Mouse (Mus musculus): Measurements from ENCODE around the gene Actl6b. TPM values are rescaled to one million over a fixed set of nuclear protein-coding genes. Genes with fewer than 3 reads are reported as not detected.

The Actl6b gene
- polyA plus RNA-seq, 1 experiment from 2014 or later: not detected

DNA sequence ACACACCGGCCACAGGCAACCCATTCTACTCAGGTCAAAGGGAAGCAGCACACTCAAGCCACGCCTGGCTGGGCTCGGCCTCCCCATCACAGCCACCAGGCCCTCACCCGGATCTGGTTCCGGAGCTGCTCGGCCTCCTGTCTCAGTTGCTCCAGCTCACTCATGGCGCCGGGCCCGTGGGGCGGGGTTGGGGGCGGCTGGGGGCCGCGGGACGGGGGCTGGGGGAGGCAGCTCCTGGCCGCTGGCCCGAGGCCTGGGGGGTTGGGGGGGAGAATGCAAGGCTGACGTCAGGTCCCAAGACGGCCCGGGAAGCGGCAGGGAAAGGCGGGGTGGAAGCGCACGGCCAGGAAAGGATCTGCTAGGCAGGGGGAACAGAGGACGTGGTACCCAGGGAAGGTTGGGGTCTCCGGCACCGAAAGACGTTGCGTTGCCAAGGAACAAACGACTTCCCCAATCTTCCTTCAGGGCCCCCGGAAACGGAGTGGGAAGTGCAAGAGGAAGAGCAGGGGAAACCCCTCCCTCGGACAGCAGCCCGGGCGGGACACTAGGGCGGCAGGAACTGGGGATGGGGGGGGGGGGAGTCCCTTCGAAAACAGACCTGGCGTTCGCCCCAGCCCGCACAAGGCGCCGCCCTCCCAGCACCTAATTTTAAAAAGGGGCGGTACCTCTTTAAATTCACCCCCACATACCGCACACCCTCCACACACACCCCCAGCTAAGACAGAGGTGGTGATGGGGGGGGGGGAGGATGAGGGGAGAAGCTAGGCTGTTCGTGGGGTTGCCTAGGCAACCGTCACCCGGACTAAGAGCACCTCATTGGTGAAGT lies 22.5 kb upstream of the Actl6b start:
- Histone ChIP-seq H3K4me1 (ENCODE audit: insufficient read depth) (peaks cover 16% of the 10 kb centered on the region), H3K9me3 (ENCODE audit: low read length) (no peaks in the 10 kb centered on the region)
- 5% methylated on average over 44 of the region's 46 CpGs for WGBS (ENCODE audit: insufficient replicate concordance)

DNA sequence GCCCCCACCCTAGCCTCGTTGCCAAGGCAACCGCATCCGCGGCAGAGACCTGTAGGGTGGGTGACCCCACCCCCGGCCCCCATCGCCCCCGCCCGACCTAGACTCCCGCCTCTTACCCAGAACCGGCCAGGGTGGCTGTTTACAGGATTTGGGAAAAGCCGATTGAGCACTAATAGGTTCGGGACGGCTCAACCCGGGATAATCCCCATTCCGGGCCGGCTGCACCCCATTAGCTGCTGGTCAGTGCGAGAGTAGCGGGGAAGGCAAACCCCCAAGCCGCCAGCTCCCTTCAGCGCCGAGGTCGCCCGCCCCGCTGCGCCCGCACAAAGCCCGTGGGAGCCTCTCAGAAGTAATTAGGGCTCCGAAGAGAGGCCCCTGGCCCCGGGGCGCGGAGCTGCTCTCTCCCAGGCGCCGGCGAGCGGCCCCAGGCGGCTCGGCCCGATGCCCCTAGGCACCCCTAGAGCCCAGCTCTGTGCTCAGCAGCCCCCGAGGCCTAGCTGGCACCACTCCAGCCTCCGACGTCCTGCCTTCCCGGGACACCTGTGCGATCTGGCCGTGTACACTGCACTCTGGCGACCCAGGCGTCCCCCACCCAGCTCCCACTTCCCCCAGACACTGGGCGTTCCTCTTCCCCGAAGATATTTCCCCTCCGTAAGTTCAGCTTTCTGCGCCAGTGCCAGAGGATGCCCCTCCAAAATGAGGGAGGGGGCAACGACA lies 21.7 kb upstream of the Actl6b start:
- Histone ChIP-seq H3K9ac (replicated peaks) (peak overlapping the region; percentile 92), H3K36me3 (replicated peaks; ENCODE audit: insufficient read depth, low read length) (peaks cover 38% of the 10 kb centered on the region), H3K4me2 (ENCODE audit: low read depth, low read length) (peak overlapping the region; percentile 90), H3K9me3 (ENCODE audit: low read length) (no peaks in the 10 kb centered on the region), H3K27me3 (ENCODE audit: insufficient read depth, low read length) (no peaks in the 10 kb centered on the region), H3K4me3 (ENCODE audit: low read depth, low read length) (peak overlapping the region; percentile 96), H3K27ac (ENCODE audit: low read depth) (peak overlapping the region; percentile 94), H3K4me1 (ENCODE audit: insufficient read depth) (peaks cover 12% of the 10 kb centered on the region)
- WGBS (ENCODE audit: insufficient replicate concordance): under 1% methylated on average over 45 of the region's 51 CpGs
- peak; percentile 2; the same call in 1 of the 2 replicates for ATAC-seq
- peak; percentile 73 for DNase-seq
- TF ChIP-seq CTCF (IDR thresholded peaks at IDR 0.05; ENCODE audit: low read depth) (no peak), EP300 (IDR thresholded peaks at IDR 0.05; ENCODE audit: low read depth) (no peak)

More for the DNA sequence above, 22.5 kb upstream of the Actl6b start:
- H3K27ac ChIP-seq (ENCODE audit: low read depth): peak overlapping the region; percentile 94
- H3K36me3 ChIP-seq (replicated peaks; ENCODE audit: insufficient read depth, low read length): peaks cover 45% of the 10 kb centered on the region
- ATAC-seq (peak; percentile 7; the same call in 1 of the 2 replicates), DNase-seq (peak; percentile 74)
- no peaks in the 10 kb centered on the region for H3K27me3 ChIP-seq (ENCODE audit: insufficient read depth, low read length)
- H3K9ac ChIP-seq (replicated peaks): peak overlapping the region; percentile 92
- H3K4me2 ChIP-seq (ENCODE audit: low read depth, low read length): peak overlapping the region; percentile 90
- H3K4me3 ChIP-seq (ENCODE audit: low read depth, low read length): peak overlapping the region; percentile 96
- TF ChIP-seq EP300 (IDR thresholded peaks at IDR 0.05; ENCODE audit: low read depth) (no peak), CTCF (IDR thresholded peaks at IDR 0.05; ENCODE audit: low read depth) (no peak)

DNA sequence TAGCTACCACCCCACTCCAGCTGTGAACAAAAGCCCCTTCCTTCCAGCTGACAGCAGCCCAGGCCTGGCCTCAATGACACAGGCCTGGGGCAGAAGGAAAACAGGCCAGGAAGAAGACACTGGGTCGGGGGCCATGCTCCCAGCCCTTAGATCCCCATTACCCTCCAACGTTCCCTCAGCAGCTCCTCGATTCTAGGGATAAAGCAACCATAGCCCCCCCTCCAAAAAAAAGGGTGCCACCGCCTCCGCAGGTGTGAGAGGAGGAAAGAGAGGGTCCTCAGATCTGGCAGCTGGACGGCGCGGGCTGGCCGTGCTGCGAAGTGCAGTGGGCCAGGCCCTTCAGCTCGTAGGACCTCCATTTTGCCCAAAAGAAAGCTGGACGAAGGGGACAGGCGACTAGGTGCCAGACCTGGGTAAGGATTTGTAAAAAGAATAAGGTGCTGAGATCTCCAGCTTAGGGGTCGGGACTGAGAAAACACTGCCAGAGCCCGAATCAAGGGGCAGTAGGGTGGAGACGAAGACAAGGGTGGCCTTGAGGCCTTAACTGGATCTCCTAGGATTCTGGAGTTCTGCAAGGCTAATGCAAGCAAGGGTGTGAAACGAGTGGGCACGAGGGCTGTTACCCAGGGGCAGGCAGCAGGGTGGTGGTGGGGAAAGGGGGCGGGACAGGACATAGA lies 21.0 kb upstream of the Actl6b start:
- H3K27ac ChIP-seq (ENCODE audit: low read depth): peak overlapping the region; percentile 94
- H3K4me3 ChIP-seq (ENCODE audit: low read depth, low read length): peak overlapping the region; percentile 96
- no peaks in the 10 kb centered on the region for H3K27me3 ChIP-seq (ENCODE audit: insufficient read depth, low read length)
- ATAC-seq (no peak), DNase-seq (peak; percentile 51)
- H3K36me3 ChIP-seq (replicated peaks; ENCODE audit: insufficient read depth, low read length): peaks cover 32% of the 10 kb centered on the region
- peak overlapping the region; percentile 92 for H3K9ac ChIP-seq (replicated peaks)
- peak overlapping the region; percentile 90 for H3K4me2 ChIP-seq (ENCODE audit: low read depth, low read length)
- H3K4me1 ChIP-seq (ENCODE audit: insufficient read depth): peaks cover 12% of the 10 kb centered on the region
- under 1% methylated on average over 19 of the region's 19 CpGs for WGBS (ENCODE audit: insufficient replicate concordance)
- no peaks in the 10 kb centered on the region for H3K9me3 ChIP-seq (ENCODE audit: low read length)
- TF ChIP-seq CTCF (IDR thresholded peaks at IDR 0.05; ENCODE audit: low read depth) (no peak), EP300 (IDR thresholded peaks at IDR 0.05; ENCODE audit: low read depth) (no peak)

DNA sequence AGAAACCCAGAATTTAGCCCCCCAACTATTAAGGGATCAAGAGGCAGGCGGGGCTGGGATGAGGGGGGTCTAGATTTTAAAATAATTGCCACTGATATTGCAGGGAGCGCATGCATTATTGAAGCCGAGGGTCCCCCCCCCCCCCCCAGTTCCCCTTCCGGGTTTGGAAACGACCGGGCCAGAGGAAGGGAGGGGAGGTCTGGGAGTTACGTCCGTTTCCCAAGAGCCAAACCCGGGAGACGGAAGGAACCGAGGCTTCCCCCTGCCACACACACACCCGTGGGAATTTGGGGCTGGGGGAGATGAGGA lies 20.6 kb upstream of the Actl6b start:
- TF ChIP-seq EP300 (IDR thresholded peaks at IDR 0.05; ENCODE audit: low read depth): no peak
- no peak for TF ChIP-seq CTCF (IDR thresholded peaks at IDR 0.05; ENCODE audit: low read depth)
- WGBS (ENCODE audit: insufficient replicate concordance): 0% methylated on average over 10 of the region's 12 CpGs
- peak overlapping the region; percentile 90 for H3K4me2 ChIP-seq (ENCODE audit: low read depth, low read length)
- peaks cover 27% of the 10 kb centered on the region for H3K36me3 ChIP-seq (replicated peaks; ENCODE audit: insufficient read depth, low read length)
- ATAC-seq (peak; percentile 43), DNase-seq (no peak)
- peak overlapping the region; percentile 92 for H3K9ac ChIP-seq (replicated peaks)
- H3K4me3 ChIP-seq (ENCODE audit: low read depth, low read length): peak overlapping the region; percentile 96
- peak overlapping the region; percentile 94 for H3K27ac ChIP-seq (ENCODE audit: low read depth)
- no peaks in the 10 kb centered on the region for H3K9me3 ChIP-seq (ENCODE audit: low read length)
- H3K27me3 ChIP-seq (ENCODE audit: insufficient read depth, low read length): no peaks in the 10 kb centered on the region
- peaks cover 12% of the 10 kb centered on the region for H3K4me1 ChIP-seq (ENCODE audit: insufficient read depth)

DNA sequence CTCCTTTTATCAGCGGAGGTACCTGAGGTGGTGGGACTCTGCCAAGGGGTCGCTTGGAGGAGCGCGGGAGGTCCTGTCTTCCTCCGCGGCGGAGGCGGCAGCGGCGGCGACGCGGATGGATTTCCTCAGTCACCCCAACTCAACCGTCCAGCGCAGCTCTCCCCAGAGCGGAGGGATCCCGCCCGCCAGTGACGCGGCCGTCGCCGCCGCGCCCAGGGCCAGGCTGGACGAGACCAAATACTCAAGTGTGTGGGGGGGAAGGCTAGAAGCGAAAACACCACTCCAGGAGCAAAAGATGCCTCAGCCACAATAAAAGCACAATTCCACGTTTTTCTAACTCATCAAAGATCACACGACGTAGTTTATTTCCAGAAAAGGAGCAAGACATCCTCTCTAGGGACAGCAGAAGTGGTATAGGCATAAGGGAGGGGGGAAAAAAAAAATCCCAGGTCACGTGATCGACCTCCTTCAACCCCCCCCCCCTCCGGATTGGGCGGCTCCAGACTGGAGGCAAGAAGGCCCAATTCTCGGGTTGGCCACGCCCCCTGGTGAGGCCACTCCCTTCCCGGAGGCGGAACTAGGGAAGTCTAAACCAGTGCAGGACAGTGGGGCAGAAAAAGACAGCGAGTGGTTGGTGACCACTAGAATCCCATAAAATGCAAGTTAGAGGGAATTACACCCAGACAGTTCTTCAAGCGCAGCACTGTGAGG lies 20.0 kb upstream of the Actl6b start, which contains the start of the genes Epo and Gnb2:
TSS of gene Epo (minus strand) at position 126 of the 711 bp plus-strand sequence.
TSS of gene Gnb2 (minus strand) at position 394 of the 711 bp plus-strand sequence.
- DNase-seq: peak; percentile 99
- WGBS (ENCODE audit: insufficient replicate concordance): 1% methylated on average over 30 of the region's 40 CpGs

More for the DNA sequence above, 20.0 kb upstream of the Actl6b start, which contains the start of the genes Epo and Gnb2:
- Histone ChIP-seq H3K27me3 (ENCODE audit: insufficient read depth, low read length) (no peaks in the 10 kb centered on the region), H3K9ac (replicated peaks) (peak within 1 kb of the TSS; percentile 92), H3K9me3 (ENCODE audit: low read length) (no peaks in the 10 kb centered on the region), H3K27ac (ENCODE audit: low read depth) (peak within 1 kb of the TSS; percentile 94), H3K4me2 (ENCODE audit: low read depth, low read length) (peak within 1 kb of the TSS; percentile 90), H3K36me3 (replicated peaks; ENCODE audit: insufficient read depth, low read length) (peaks cover 22% of the 10 kb centered on the region), H3K4me1 (ENCODE audit: insufficient read depth) (peaks cover 12% of the 10 kb centered on the region), H3K4me3 (ENCODE audit: low read depth, low read length) (peak within 1 kb of the TSS; percentile 96)
- peak; percentile 88 for ATAC-seq
- TF ChIP-seq CTCF (IDR thresholded peaks at IDR 0.05; ENCODE audit: low read depth) (no peak), EP300 (IDR thresholded peaks at IDR 0.05; ENCODE audit: low read depth) (peak; percentile 79; the same call in 1 of the 2 replicates)
